Mouse (Mus musculus) forebrain, embryonic 12.5 days (tissue): ENCODE results near the gene Pam. TPM values are rescaled to one million over a fixed set of nuclear protein-coding genes. Genes with fewer than 3 reads are reported as not detected.
A peak's percentile ranks its signal among the peaks of the same experiment; 100 is the strongest.
"Not testable (repeated sequence)": the region's sequence is repeated elsewhere in the genome, so short reads cannot be mapped to it uniquely, and the experiment has no call there.

Experiments used
- ATAC-seq: fragments of 200-750 bp; cut with Nextera tagmentation; 2 replicates; pipeline ENCODE4 v1.8.0; 2017; ENCODE audit warnings: moderate TSS enrichment; ENCODE audit not compliant: low FRiP score
- H3K27ac ChIP-seq: fragments of 300-500 bp; sonication (generic); 2 replicates; pipeline ENCODE4 v1.5.1; 2016; ENCODE audit warnings: mild to moderate bottlenecking
- H3K27me3 ChIP-seq: fragments of 300-500 bp; sonication (generic); 2 replicates; pipeline ENCODE4 v1.6.1; 2016; ENCODE audit warnings: mild to moderate bottlenecking
- H3K36me3 ChIP-seq: fragments of 300-500 bp; sonication (generic); replicated peaks from 2 replicates; pipeline ENCODE4 v1.6.1; 2016; ENCODE audit warnings: mild to moderate bottlenecking
- H3K4me1 ChIP-seq: fragments of 300-500 bp; sonication (generic); 2 replicates; pipeline ENCODE4 v1.6.1; 2016
- H3K4me2 ChIP-seq: fragments of 300-500 bp; sonication (generic); 2 replicates; pipeline ENCODE4 v1.6.1; 2016; ENCODE audit warnings: mild to moderate bottlenecking, moderate library complexity
- H3K4me3 ChIP-seq: fragments of 300-500 bp; sonication (generic); replicated peaks from 2 replicates; pipeline ENCODE4 v1.5.1; 2016; ENCODE audit warnings: mild to moderate bottlenecking
- H3K9ac ChIP-seq: fragments of 300-500 bp; sonication (generic); 2 replicates; pipeline ENCODE4 v1.6.1; 2016; ENCODE audit warnings: mild to moderate bottlenecking
- H3K9me3 ChIP-seq: fragments of 300-500 bp; sonication (generic); 2 replicates; pipeline ENCODE4 v1.6.1; 2016
- WGBS: fragments of 180-500 bp; shearing (Covaris S2); methylation state at CpG from one replicate; pipeline ENCODE4 v1.1.7; 2016; 5-methylcytosine and 5-hydroxymethylcytosine counted together
- polyA plus RNA-seq: library from polyadenylated mRNA; unstranded; fragments of >200 nt; fragmentation: Nextera tagmentation; extraction: Ambion mirVana; gene quantifications from 2 replicates; pipeline ENCODE4 v1.2.1, GENCODE M21; 2016

The Pam gene
- polyA plus RNA-seq, 1 experiment from 2014 or later, result 29.8 TPM

DNA sequence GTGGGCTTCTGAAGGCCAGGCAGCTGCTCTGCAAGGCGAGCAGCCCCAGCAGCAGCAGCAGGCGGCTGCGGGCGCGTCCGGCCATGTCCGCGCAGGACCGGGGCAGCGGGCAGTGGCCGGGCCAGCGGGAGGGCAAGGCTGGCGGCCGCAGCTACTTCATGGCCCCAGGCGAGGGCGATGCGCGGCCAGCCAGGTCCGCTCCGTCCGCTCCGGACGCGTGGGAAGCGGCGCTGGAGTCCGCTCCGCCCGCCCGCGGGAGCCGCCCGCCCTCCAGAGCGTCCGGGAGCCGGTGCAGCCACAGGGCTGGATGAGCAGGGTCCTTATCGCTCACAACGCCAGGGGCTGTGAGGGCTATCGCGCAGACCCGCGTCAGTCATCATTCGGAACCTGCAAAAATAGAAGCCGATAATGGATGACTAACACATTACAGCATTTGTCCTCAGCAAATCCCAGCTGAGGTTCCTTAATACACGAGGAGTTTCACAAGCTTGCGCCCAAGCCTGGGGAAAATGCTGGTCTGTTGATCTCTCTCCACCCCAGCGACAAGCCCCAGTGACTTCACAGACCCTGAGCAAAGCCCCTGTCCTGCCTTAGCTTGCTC lies 118.5 kb downstream of the Pam start:
- no peaks in the 10 kb centered on the region for H3K27me3 ChIP-seq
- peak overlapping the region; percentile 62 for H3K4me3 ChIP-seq
- peak; percentile 90 for ATAC-seq
- no peaks in the 10 kb centered on the region for H3K9me3 ChIP-seq
- H3K4me1 ChIP-seq, result peaks cover 19% of the 10 kb centered on the region
- WGBS, result under 1% methylated on average over 45 of the region's 47 CpGs
- H3K36me3 ChIP-seq, result no peaks in the 10 kb centered on the region
- peak overlapping the region; percentile 77 for H3K27ac ChIP-seq
- H3K9ac ChIP-seq, result peak overlapping the region; percentile 83
- H3K4me2 ChIP-seq, result peak overlapping the region; percentile 80

DNA sequence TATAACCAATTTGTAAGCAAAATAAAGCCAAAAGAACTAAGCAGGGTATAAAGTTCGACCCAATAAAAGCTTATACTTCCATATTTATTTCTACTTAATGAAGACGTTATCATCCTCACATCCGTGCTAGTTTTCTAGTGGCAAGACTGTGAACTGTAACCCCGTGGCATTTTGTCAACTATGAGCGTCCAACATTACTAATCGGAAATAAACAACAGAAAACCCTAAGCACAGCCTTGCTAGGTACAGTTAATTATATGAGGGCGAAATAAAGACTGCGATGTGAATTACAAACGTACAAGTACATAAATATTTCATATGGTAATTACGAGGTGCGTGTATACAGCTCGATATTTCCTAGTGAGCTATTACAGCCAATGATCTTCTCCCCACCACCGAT lies 119.4 kb downstream of the Pam start:
- ATAC-seq, result no peak
- Histone ChIP-seq H3K9me3 (no peaks in the 10 kb centered on the region), H3K9ac (0 out of 2 replicates have a peak overlapping the region, but pooled peaks have one; percentile 83), H3K4me1 (peaks cover 19% of the 10 kb centered on the region), H3K36me3 (no peaks in the 10 kb centered on the region), H3K27me3 (no peaks in the 10 kb centered on the region), H3K27ac (no peak overlapping the region), H3K4me2 (peak overlapping the region; percentile 80), H3K4me3 (peak overlapping the region; percentile 62)
- 63% methylated on average over 13 of the region's 13 CpGs for WGBS

DNA sequence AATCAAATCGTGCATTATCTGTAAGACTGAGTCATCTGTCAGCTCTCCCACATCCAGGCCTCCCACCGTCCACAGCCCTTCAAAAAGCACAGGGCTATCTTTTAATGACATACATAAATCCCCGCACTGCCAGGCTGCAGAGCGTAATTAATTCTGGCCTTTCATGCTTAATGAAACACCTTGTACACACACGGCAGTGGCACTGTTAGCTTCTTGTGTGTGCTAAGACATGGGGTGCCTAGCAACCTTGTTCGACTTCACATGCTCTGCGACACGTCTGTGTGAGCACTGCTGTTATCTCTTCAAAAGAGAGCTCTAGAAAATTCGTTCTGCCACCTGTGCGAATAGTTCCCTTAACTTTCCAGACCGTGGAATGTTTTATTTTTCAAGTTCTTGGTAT lies 120.5 kb downstream of the Pam start:
- Histone ChIP-seq H3K9me3 (no peaks in the 10 kb centered on the region), H3K4me1 (peaks cover 19% of the 10 kb centered on the region), H3K9ac (no peak overlapping the region), H3K27me3 (no peaks in the 10 kb centered on the region), H3K36me3 (no peaks in the 10 kb centered on the region), H3K4me3 (no peak overlapping the region), H3K4me2 (no peak overlapping the region), H3K27ac (no peak overlapping the region)
- peak; percentile 53 for ATAC-seq
- 43% methylated on average over 11 of the region's 11 CpGs for WGBS

DNA sequence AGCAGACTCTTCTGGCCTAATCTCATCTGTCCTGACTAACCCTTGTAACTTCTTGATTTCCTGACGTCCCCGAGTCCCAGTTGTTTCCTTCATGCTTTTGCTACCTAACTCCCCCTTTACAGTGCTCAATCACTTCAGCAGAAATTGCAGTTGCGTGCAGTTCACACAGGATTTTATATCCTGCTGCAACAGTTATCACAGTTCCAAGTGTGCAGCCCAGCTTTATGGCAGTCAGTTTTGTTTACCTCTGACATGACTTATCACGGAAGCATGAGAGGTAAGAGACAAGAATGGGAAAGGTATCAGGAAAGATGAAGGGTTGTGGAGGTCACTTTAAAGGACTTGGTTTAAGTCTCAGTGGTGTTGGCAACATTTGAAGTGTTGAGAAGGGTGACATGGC lies 125.7 kb downstream of the Pam start:
- no peak overlapping the region for H3K27ac ChIP-seq
- WGBS, result 89% methylated on average over 4 of the region's 4 CpGs
- H3K4me1 ChIP-seq, result peaks cover 6% of the 10 kb centered on the region
- H3K9ac ChIP-seq, result no peak overlapping the region
- no peaks in the 10 kb centered on the region for H3K36me3 ChIP-seq
- H3K4me3 ChIP-seq, result no peak overlapping the region
- no peaks in the 10 kb centered on the region for H3K27me3 ChIP-seq
- no peak overlapping the region for H3K4me2 ChIP-seq
- no peaks in the 10 kb centered on the region for H3K9me3 ChIP-seq
- ATAC-seq, result no peak

DNA sequence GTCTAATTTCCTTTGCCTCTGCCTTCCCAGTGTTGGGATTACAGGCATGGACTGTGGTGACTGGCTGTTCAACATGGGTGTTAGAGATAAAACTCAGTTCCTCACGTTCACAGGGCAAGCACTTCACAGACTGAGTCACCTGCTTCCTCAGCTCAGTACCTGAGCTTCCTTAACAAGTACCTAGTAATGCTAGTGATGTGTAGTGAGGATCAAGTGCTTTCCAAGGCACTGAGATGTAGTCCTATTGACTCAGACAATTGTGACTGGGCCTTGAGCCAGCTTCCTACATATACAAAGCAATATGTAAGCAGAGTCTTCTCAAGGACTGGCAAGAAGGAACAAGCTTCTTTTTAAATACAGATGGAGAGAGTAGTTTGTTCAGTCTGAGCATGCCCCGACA lies 131.7 kb downstream of the Pam start:
- H3K4me3 ChIP-seq, result no peak overlapping the region
- WGBS, result 86% methylated on average over 2 of the region's 2 CpGs
- no peaks in the 10 kb centered on the region for H3K9me3 ChIP-seq
- no peak overlapping the region for H3K9ac ChIP-seq
- 0 out of 2 replicates have a peak, but pooled peaks cover 2% of the 10 kb centered on the region for H3K4me1 ChIP-seq
- no peak for ATAC-seq
- no peaks in the 10 kb centered on the region for H3K27me3 ChIP-seq
- H3K27ac ChIP-seq, result no peak overlapping the region
- H3K36me3 ChIP-seq, result no peaks in the 10 kb centered on the region
- H3K4me2 ChIP-seq, result no peak overlapping the region

DNA sequence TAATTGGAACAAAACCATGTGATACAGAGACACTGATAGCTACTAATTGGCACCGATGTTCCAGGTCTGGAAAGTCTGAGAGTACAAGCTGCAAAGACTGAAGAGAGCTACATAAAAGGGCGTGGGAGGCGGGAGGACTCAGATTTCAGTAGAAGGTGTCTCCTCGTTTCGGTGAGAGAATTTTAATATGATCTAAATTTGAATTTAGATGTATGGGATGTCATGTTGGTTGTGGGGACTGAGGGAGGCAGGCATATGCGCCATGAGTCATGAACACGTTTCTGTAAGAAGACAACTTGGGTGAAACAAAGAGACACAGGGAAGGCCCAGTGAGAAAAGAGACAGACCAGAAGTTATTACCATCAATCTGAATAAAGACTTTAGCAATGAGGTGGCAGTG lies 133.3 kb downstream of the Pam start:
- no peak overlapping the region for H3K27ac ChIP-seq
- no peak for ATAC-seq
- no peaks in the 10 kb centered on the region for H3K27me3 ChIP-seq
- H3K4me3 ChIP-seq, result no peak overlapping the region
- no peaks in the 10 kb centered on the region for H3K36me3 ChIP-seq
- no peaks in the 10 kb centered on the region for H3K4me1 ChIP-seq
- no peak overlapping the region for H3K4me2 ChIP-seq
- WGBS, result 88% methylated on average over 7 of the region's 7 CpGs
- H3K9me3 ChIP-seq, result no peaks in the 10 kb centered on the region
- H3K9ac ChIP-seq, result no peak overlapping the region

DNA sequence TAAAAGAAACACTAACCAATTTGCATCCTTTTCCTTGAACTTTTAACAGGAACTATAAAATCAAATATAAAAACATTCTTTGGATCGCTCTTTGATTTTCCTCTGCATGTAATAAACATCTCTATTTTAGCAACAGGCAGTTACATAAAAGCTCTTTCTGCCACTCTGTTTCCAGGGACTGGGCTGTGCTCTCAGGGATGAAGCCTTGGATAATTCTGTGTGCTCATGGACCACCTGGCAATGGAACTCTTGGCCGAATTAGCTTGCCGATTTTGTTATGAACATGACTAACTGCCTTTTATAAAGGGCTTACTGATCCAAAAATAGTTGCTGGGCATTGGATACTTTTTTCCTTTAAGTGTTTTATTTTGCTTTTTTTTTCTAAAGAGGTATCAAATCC lies 134.8 kb downstream of the Pam start:
- 84% methylated on average over 3 of the region's 3 CpGs for WGBS
- Histone ChIP-seq H3K27me3 (no peaks in the 10 kb centered on the region), H3K9me3 (no peaks in the 10 kb centered on the region)

DNA sequence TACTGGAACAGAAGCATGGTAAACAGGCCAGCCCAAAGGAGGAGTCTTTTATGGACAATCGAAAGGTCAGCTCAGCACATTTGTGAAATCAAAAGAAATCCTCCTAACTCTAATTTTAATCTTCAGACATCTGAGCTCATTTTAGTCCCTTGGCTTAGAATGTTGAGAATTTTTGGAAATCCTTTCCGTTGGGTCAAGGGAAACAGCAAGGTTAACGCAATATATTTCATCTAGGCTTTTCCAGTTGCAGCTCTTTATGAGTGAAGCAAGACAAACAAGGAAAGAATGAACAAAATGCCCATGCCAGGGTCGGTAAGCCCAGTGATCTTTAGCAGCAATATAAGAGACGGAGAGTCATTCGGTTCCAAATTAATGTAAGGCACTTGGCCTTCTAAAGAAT lies 135.3 kb downstream of the Pam start:
- no peaks in the 10 kb centered on the region for H3K36me3 ChIP-seq
- no peak overlapping the region for H3K9ac ChIP-seq
- H3K4me3 ChIP-seq, result no peak overlapping the region
- H3K4me2 ChIP-seq, result no peak overlapping the region
- no peak overlapping the region for H3K27ac ChIP-seq
- no peak for ATAC-seq
- H3K27me3 ChIP-seq, result no peaks in the 10 kb centered on the region
- 67% methylated on average over 6 of the region's 6 CpGs for WGBS
- no peaks in the 10 kb centered on the region for H3K4me1 ChIP-seq
- H3K9me3 ChIP-seq, result no peaks in the 10 kb centered on the region

More for the DNA sequence above, 134.8 kb downstream of the Pam start:
- Histone ChIP-seq H3K4me1 (no peaks in the 10 kb centered on the region), H3K4me3 (no peak overlapping the region), H3K27ac (no peak overlapping the region), H3K4me2 (no peak overlapping the region), H3K9ac (no peak overlapping the region), H3K36me3 (no peaks in the 10 kb centered on the region)
- ATAC-seq, result no peak

DNA sequence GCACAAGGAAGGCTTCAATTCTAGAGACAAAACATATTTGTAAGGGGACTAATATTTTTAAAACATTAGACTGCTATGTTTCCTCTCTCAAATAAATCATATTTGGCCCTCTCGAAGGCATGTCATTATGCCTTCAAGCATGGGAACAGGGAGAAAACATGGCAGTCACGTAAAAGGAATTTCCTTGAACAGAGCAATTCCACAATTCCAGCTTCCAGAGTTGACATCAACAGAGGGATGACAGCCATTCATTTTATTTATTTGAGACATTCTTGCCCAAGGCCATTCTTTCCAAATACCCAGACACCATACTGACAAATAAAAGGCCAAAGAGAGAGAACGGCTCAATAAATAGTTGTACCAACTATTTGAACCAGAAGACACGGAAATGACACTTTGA lies 136.7 kb downstream of the Pam start:
- Histone ChIP-seq H3K27ac (no peak overlapping the region), H3K36me3 (no peaks in the 10 kb centered on the region), H3K27me3 (no peaks in the 10 kb centered on the region), H3K4me3 (no peak overlapping the region), H3K4me2 (no peak overlapping the region), H3K9ac (no peak overlapping the region), H3K4me1 (no peaks in the 10 kb centered on the region), H3K9me3 (no peaks in the 10 kb centered on the region)
- 91% methylated on average over 4 of the region's 4 CpGs for WGBS
- no peak for ATAC-seq

DNA sequence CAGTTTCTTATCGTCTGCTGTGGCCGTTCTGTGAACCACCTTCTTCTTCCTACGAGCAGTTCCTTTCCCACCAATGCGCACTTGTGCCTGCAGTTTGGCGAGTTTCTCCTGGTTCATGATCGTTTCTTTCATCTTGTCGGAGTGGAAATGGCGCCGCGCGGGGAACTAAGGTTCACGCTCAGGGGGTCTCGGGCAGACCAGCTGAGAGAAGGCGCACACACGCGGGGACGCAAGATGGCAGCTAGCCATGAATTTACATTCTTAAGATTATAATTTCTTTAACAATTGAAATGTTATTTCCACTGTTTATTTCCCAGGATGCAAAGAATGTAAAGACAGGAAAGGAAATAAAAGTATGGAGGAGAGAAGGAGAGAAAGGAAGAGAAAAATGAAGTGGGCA lies 146.2 kb downstream of the Pam start:
- H3K4me1 ChIP-seq, H3K27ac ChIP-seq, H3K9me3 ChIP-seq, H3K4me3 ChIP-seq, ATAC-seq, H3K36me3 ChIP-seq, H3K9ac ChIP-seq, H3K4me2 ChIP-seq, H3K27me3 ChIP-seq: not testable (repeated sequence)
- 94% methylated on average over 17 of the region's 17 CpGs for WGBS

DNA sequence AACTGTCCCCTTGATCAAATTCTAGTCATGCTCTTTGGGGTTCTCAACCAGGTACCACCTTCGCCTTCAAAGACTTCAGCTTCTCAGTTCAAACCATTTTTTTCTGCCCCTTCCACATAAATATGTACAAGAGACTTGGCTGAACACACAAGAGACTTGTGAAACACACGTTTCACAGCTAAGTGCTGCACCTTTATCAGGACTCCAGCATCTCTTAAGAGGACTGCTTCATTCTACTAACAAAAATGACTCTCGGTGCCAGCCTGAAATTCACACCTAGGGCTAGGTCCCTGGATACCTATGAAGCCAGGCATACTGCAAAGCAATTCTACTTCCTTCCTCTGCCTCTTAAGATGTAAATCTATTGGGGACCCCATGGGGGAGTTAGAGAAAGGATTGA lies 148.3 kb downstream of the Pam start:
- no peaks in the 10 kb centered on the region for H3K9me3 ChIP-seq
- ATAC-seq, result no peak
- no peak overlapping the region for H3K4me3 ChIP-seq
- 82% methylated on average over 3 of the region's 3 CpGs for WGBS
- H3K4me2 ChIP-seq, result no peak overlapping the region
- no peaks in the 10 kb centered on the region for H3K4me1 ChIP-seq
- H3K27ac ChIP-seq, result no peak overlapping the region
- H3K27me3 ChIP-seq, result no peaks in the 10 kb centered on the region
- no peak overlapping the region for H3K9ac ChIP-seq
- H3K36me3 ChIP-seq, result no peaks in the 10 kb centered on the region

DNA sequence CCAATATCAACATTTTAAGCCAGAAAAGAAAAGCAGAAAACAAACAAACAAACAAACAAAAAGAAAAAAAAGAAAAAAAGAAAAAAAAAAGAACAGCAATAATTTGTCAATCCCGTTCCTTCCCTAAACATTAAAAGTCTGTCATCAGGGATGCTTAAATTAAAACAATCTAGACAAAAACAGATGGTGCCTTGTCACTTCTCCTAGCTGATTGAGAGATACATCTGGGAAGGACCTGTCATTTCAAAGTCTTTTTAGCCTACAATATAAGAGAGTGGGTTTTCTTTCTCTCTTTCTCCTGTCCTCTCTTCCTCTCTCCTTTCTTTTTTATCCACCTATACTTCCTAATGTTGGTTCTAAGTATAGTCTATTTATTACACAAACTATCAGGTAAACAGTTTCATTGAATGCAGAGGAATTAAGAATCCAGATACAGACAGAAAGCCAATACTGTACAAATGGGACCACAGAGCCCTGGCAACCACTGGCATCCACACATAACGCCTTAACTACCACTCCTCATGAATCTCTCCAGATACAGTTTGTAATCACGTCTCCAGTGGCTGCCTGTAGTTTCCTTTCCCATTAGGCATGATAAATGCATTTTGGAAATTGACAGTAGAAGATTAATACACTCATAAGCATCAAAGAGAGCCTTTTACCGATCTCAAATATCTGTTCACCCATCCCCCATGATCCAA lies 151.4 kb downstream of the Pam start:
- 83% methylated on average over 4 of the region's 4 CpGs for WGBS
- H3K27ac ChIP-seq, result no peak overlapping the region
- ATAC-seq, result no peak

DNA sequence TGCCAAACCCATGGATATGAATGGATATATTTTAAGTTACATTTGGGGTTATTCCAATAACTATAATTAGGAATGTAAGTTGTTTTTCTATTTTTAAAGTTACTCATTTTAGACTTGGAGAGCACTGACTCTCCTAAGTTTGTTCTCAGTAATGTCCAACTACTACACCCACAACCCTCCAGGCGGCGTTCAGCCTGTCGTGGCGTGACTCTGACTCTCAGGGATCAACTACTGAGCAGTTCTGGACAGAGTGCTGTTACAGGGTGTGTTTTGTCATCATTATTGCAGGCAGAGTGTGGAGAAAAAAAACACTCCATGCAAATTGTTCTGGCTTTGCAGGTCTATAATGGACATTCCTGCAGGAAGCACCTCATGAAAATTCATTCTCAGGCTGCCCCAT lies 152.0 kb downstream of the Pam start:
- Histone ChIP-seq H3K9ac (no peak overlapping the region), H3K4me1 (0 out of 2 replicates have a peak, but pooled peaks cover 4% of the 10 kb centered on the region), H3K4me2 (no peak overlapping the region), H3K27ac (no peak overlapping the region), H3K4me3 (no peak overlapping the region), H3K27me3 (no peaks in the 10 kb centered on the region), H3K36me3 (no peaks in the 10 kb centered on the region), H3K9me3 (no peaks in the 10 kb centered on the region)
- 69% methylated on average over 4 of the region's 4 CpGs for WGBS
- ATAC-seq, result no peak

More for the DNA sequence above, 151.4 kb downstream of the Pam start:
- no peaks in the 10 kb centered on the region for H3K36me3 ChIP-seq
- no peak overlapping the region for H3K4me2 ChIP-seq
- H3K27me3 ChIP-seq, result no peaks in the 10 kb centered on the region
- H3K9ac ChIP-seq, result no peak overlapping the region
- H3K9me3 ChIP-seq, result no peaks in the 10 kb centered on the region
- no peak overlapping the region for H3K4me3 ChIP-seq
- no peaks in the 10 kb centered on the region for H3K4me1 ChIP-seq
